Mouse (Mus musculus) cerebellum, adult 9-11 months (tissue): ENCODE data around the gene Angptl8.
A peak's percentile ranks its signal among the peaks of the same experiment; 100 is the strongest.

Experiments
- DNase-seq: peaks from one replicate; pipeline ENCODE4 v3.0.0; 2022

Angptl8 gene

DNA sequence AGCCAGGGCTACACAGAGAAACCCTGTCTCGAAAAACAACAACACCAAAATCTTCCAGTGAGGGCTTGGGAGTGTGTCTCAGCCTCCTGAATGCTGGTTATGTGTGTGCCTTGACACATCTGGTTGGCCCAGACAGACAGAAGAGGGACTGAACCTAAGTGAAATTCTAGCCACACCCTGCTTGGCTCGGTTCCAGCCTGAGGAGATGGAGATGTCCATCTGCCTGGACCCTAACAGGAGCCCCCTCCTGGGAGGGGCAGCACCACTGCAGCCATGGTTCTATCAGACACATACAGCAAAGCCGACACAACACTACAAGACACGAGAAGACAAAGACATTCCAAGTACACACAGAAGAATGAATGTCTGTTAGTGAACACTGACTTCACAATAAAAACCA lies 17.2 kb upstream of the Angptl8 start:
- DNase-seq = no peak

DNA sequence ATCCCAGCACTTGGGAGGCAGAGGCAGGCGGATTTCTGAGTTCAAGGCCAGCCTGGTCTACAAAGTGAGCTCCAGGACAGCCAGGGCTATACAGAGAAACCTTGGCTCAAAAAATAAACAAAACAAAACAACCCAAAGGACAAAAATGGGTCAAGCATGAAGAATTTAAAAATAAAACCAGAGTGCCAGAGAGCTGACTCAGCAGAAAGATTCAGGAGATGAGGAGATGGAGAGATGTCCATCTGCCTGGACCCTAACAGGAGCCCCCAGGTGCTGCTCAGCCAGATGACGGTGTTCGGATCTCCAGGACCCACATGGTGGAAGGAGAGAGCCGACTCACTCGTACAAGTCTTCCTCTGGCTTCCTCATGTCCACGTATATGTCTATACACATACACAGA lies 16.7 kb upstream of the Angptl8 start:
- DNase-seq = no peak

DNA sequence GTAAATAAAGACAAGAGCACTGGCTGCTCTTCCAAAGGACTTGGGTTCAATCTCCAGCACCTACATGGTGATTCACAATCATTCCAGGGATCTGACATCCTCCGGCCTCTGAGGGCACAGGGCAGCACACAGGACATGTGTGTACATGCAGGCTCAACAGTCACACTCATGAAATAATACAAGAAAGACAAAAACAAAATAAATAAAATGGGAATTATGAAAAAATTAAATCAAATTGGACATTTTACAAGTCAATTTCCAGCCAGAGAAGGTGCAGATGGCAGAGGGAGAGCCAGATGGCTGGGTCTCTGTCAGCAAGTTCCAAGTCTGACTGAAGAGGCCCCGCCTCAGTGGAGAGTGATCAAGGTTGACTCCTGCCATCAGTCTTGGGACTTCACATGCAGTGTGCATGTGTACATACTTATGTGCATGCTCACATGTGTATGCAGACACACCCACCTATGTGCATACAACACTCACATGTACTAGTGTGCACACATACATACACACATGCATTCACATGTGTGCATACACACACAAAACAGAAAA lies 16.1 kb upstream of the Angptl8 start:
- DNase-seq = peak; percentile 73

DNA sequence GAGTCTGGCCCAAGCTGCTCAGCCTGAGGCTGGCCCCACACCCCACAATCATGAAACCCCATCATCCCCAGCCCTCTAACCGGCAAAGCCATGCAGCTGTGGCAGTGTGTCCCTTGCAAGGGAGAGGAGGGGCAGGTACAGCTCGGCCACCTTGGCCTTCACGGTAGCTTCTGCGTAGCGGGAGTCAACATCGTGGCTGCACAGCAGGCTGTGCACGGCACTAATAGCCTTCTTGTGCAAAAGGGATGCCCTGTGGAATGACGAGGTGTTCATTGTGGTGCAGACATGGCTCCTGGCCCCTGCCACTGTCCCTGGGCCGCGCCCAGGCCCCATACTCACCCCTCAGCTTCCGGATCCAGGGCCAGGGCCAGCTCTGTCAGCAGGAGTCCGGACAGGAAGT lies 15.1 kb upstream of the Angptl8 start:
- no peak for DNase-seq

DNA sequence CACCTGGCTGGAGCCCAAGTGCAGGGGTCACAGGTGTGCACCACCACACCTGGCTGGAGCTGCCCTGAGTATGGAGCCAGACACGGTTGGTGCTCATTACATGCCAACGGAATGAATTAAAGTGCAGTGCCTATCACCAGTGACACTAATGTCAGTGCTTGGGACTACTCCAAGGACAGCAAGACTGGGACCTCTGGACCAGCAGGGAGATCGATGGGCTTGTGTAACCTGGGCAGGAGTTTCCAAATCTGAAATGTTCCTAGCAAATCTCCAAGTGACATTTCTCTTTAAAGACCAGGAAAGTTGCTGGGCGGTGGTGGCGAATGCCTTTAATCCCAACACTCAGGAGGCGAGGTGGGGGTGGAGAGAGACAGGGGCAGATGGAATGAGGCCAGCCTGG lies 12.6 kb upstream of the Angptl8 start:
- no peak for DNase-seq

DNA sequence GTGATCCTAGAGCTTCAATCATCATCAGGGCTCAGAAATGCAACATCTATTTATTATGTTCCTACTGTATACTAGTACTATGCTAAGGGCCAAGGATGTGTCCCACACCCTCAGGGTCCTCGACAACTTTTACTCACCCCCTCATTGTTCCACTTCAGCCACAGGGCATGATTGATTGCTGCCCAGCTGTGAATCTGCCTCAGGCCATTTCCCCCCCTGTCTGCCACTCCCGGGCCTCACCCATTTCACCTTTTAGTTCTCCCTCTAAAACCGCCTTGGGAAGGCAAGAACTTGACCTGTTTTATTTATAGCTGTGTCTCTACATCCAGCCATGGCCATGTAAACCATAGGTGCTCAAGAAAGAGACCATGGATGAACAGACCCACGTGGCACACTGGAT lies 11.4 kb upstream of the Angptl8 start:
- DNase-seq = no peak

DNA sequence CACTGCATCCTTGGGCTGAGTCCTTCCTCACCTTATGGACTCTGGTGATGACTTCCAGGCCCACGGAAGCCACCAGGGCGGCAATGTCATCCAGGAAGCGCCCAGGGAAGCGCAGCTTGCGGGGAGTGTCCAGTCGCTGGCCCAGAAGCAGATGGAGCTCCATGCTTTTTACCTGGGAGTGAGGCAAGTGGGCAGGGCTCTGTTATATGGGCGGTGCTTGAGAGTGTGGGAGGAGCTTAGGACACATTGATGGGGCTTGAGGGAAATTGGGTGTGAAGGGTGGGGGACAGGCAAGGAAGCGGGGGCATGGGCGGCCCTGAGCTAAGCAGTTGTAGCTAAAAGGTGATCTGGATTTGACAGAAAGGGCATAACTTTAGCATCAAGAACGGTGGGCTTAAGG lies 10.9 kb upstream of the Angptl8 start:
- DNase-seq = no peak

DNA sequence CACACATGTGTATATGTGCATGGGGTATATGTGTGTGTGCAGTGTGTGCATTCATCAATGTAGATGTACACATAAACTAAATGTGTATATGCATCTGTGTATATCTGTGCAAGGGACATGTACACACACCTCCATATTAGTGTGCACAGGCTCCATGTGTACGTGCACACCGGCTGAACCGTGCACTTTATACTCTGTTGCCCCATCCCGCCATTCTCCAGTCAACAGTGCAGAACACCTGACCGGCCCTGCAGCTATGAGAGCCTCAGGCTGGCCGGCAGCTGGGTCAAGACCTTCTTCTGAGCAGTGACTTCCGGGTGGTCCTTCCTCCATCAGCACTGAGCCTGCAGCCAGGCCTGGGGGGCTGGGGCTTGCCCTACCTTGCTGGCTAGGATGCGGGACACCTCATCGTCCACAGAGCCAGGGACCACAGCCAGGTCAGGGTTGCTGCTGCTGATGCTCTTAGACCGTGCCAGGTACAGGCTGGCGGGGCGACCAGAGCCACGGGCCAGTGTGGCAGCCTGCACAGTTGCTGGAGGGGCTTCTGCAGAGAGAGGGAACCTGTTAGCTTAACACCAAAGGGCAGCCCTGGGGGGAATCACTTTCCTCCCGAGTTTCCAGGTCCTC lies 5.4 kb upstream of the Angptl8 start:
- DNase-seq = no peak

DNA sequence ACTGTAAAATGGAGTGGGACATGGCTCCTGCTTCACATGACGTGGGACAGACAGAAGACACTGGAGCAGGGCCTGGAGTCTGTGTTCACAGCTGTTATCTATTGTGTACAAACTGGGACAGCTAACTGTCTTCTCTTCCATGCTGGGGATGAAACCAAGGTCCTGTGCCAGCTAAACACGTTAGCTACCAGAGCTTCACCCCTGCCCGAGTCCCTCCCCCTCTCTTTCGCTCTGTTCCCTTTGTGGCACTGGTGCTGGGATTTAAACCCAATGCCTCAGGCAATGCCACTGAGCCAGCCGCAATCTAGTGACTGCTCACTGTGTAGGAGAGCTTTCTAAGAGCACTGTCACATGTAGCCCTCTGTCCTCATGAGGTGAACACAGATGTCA lies 4.9 kb upstream of the Angptl8 start:
- no peak for DNase-seq

DNA sequence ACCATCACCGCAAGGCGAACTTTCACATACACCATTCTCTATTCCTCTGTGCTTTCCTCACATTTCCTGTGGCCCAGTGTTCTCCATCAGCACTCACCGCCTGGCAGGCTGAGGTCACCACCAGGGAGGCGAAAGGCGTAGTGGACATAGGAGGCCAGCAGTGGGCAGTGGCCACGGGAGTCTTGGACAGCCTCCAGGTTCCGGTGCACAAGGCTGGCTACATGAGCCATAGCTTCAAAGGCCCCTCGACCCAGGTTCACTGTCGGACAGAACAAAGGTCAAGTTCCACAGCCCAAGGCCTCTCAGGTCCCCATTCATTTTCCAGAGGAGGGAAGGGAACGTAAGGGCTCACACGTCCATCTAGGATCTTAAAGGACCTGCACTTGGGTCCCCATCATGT lies 4.4 kb upstream of the Angptl8 start:
- no peak for DNase-seq

DNA sequence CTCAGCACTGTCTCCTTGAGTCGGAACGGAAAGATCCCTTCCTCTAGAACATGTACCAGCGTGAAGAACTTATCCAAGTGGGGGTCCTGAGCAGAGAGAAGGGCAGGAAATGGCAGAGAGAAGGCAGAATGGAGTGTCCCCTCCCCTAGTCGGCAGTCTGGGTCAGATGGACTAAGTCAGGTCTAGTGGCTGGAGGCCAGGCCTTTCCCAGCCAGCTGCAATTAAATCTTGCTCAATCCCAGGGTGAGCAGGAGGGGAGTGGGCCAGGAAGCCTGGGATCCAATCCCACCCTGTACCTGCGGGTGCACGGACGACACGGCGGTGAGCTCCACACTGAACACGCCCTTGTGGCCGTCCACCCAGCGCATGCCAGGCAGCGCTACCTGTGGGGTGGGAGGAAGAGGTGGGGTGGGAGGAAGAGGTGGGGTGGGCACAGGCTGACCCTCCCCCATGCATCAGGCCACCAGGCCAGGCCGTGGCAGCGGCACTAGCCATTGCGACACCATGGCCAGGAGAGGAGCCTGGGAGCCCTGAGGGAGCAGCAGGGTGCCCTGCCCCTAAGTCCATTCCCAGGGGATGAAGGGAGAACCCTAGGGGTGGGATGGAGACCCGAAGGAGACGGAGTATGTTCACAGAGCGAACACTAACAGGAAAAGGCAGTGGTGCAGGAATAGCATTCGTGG lies 3.6 kb upstream of the Angptl8 start:
- no peak for DNase-seq

DNA sequence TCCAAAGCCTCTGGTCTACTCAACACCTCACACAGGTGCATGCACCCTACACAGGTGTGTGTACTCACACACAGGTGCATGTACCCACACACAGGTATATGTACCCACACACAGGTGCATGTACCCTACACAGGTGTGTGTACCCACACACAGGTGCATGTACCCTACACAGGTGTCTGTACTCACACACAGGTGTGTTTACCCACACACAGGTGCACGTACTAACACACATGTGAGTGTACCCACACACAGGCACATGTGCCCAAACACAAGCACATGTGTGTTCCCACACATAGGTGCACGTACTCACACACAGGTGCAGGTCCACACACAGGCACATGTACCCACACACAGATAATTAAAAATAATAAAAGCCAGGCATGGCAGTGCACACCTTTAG lies 2.4 kb downstream of the Angptl8 start:
- DNase-seq = no peak

DNA sequence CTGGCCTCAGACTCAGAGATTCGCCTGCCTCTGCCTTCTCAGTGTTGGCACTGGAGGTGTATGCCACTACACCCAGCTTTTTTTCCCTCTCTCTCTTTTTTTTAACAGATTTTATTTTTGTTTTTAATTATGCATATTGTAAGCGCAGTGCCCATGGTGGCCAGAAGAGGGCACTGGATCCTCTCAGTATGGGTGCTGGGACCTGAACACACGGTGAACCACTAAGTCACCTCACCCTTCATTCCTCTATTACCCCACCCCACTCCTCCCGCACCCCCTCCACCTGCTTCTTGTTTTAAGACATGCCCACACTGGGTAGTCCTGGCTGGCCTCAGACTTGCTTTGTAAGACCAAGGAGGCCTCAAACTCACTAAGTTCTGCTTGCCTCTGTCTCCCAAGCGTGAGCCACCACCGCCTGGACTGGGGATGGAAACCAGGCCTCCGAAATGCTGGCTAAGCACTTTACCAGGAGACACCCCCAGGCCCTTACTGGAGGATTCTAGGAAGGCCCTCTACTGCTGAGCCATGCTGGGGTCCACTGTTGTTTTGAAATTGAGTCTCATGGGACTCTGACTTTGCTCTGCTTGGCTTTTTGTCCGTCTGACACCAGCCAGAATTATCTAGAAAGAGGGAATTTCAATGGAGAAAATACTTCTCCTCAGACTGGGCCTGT lies 4.9 kb downstream of the Angptl8 start:
- DNase-seq = no peak

DNA sequence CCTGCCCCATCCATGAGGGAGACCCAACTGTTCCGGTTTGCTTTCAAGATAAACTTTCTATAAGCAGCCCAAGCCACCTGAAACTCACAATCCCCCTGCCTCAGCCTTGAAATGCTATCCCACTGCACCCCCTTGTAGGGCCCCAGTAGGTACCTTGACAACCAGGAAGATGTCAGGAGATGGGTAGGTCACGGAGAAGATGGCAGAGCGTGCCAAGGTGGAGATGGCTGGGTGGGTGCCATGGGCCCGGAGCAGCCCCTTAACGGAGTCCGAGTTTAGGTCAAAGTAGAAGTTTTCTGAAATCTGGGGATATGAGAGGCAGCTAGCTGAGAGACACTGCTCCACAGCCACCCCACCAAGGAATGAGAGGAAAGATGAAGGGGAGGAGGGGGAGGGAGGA lies 6.0 kb downstream of the Angptl8 start:
- no peak for DNase-seq

DNA sequence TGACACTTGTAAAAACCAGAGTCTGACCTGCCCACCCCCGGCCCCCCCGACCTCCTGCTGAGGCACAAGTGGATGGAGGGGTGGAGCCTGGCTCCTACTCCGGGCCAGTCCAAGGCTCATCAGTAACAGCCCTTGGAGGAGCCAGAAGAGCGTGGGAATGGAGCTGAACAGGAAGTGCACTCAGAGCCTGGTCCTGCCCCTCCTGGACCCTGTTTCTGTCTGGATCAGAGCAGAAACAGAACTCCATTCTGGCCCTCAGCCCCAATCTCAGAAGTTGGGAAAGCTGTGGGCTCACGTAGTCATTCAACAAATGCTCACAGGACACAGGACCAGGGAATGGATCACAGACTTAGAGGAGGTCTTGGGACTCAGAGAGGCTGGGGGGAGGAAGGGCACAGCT lies 7.1 kb downstream of the Angptl8 start:
- no peak for DNase-seq

DNA sequence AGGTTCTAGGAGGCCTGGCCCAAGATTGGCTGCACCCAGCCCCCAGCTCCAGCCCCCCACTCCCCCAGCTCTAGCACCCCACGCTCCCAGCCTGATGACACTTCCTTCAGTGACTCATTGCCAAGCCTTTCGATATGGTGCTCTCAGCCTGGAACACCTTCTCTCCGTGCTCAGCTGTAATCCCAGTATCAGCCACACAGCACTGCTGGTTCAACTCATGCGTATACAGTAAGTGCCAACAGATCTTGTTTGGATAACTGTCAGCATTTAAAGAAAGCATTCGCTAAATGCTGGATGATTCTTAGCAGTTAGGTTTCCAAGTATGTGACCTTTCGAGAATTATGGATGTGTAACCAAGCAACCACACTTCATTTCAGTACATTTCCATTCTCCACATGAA lies 7.8 kb downstream of the Angptl8 start:
- no peak for DNase-seq

DNA sequence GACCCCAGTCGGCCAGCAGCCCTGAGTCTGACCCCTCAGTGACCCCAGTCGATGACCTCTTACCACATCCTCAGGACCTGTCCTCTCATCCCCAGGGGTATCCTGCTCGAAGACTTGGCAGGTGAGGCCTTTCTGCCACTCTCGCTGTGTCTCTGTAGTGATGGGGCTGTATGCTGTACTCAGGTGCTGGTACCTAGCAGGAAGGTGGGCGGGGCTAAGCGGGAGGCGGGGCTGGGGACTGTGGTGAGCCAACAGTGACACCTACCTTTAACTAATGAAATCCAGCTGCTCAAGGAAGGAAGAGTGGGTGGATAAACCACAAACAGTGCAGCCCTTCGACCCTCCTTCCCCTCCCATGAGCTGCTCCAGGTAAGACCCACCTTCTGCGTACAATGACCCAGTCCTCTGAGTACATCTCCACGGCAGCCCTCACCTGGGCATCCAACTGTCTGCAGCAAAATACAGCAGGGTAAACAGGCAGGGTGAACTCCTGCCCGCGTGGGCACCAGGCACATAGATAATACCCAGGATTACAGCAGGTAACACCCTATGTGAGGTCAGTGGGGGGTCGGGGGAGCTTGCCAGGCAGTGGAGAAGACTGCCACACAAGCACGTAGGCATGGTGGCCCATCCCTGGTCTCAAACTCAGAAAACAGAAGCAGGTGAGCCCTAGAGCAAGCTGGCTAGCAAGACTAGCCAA lies 10.2 kb downstream of the Angptl8 start:
- DNase-seq = no peak

DNA sequence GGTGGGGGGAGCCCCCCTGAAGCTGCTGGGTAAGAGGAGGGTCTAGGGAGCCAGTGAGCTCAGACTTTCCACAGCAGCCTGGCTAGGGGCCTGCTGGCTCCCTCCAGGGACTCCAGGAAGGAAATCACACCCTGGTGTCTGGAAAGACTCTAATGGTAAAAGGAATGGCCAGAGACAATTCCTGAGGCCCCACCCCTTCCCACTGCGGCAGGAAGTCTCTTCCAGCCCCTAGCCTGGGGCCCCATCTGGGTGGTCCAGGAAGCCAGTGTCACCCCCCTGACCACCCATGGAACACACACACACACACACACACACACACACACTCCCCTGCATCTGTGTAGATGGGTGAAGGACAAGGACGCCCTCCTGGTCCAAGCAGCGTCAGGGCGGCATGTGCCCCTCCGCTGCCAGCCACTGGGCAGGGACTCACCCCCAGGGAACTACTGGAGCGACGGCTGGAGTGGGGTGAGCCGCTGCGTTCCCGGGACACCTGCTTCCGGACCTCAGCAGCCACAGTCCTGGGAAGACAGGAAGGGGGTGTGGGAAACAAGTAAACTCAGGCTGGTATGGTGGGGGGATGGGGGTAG lies 11.5 kb downstream of the Angptl8 start:
- no peak for DNase-seq

DNA sequence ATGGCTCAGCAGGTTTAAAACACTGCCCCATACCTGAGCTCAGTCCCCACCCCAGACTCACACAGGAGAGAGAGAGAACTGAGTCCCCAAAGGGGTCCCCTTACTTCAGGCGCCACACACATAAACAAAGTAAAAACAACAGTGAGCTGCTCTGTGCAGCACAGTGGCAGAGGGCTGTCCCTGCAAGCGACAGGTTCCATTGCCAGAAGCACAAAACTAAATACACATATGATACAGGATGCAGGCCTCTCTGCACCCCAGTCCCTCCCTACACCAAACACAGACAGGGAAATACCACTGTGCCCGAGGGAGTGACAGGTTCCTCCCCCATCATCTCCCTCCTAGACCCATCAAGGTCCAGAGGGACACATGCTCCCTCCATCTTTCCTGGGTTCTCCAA lies 12.1 kb downstream of the Angptl8 start:
- DNase-seq = no peak

DNA sequence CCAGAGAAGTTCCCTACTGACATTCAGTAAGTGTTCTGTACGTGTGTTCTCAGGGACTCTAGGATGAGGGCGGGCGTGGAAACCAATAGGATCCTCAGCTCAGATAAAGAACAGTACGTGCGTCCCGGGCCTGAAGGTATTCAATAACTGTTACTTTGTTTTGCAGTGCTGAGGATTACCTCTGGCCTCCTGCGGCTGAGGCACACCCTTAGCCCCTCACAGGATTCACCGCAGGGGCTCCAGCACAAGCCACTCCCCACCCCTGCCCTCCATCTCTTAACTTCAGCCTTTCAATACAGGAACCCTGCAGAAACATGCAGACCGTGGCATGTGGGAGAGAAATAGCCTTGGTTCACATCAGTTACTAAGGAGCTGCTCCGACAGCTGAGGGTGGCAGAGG lies 12.6 kb downstream of the Angptl8 start:
- DNase-seq = no peak

DNA sequence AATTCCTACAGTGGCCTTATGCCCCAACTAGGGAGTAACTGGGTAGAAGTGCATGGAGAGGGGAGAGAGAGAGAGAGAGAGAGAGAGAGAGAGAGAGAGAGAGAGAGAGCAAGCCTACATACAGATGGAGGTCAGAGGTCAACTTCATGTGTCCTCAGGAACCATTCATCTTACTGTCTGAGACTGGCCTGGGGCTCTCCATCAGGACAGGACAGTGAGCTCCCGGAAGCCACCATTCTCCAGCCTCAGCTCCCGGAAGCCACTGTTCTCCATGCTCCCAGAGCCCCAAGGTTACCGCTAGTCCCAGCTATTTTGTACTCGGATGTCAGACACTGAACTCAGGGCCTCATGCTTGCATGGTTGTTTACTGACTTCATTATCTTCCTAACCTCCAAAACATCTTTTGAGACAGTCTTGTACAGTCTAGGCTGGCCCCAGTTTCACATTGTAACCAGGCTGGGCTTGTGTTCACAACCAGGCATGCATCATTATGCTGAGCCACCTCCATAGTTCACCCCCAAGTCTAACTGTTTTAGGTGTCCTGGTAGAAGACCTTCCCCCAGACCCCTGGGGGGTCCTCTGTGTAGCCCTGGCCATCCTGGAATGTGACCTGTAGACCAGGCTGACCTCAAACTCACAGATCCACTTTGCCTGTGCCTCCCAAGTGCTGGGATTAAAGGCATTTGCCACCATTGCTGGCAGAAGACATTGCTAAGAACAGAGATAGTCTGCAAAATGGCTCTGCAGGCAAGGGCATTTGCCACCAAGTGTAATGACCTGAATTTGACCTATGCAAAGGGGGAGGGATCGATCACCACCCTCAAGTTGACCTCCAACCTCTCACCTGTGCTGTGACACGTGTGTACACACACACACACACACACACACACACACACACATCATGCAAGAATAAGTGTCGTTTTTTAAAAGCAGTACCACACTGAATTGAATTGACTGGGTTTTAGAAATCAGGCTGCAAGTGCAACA lies 14.7 kb downstream of the Angptl8 start:
- DNase-seq = no peak

DNA sequence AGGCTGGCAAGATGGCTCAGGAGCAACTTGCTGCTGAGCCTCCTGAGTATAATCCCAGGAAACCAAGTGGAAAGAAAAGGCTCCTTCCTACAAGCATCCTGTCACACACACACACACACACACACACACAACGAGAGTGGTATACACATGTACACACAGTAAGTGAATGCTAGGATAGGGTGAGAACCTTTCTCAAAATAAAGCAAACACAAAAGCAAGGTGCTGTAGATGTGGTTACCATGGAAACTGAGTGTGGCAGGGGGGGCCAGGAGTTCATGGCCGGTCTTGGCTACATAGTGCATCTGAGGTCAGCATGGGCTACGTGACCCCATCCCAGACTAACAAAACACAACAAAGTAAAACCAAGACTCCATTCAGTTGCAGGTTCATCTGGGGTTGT lies 15.8 kb downstream of the Angptl8 start:
- DNase-seq = no peak
